Mouse (Mus musculus) T-helper 17 cell (primary cell): Measurements from ENCODE around the gene Lage3.
"Not testable (repeated sequence)": the region's sequence is repeated elsewhere in the genome, so short reads cannot be mapped to it uniquely, and the experiment has no call there.

ENCODE experiments used
- in situ Hi-C, 2 experiments: fragments of 300-600 bp; cut with MboI, MseI; formaldehyde crosslinking; loops; 1 replicate in 1 of 2; 2 replicates in 1 of 2; pipeline ENCODE4 v1.15.1; 2025; ENCODE audit warnings: high pct_unique_total_duplicates in 2 of 2

Gene Lage3

DNA sequence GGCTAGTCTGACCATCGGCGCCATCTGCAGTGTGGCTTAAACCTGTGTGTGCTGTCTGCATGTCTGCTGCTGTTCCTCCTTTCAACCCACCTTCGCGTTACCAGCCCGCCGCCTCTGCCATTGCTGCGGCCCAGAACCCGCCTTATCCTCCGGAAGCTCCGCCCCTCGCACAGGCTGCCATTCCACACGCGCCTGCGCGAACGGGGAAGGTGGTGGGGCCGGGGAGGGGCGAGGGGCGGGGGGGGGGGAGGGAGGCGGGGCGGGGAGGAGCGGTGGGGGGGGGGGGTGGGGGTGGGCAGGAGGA lies at the start of gene Lage3:
Lage3 (minus strand) TSS at position 152 of the 304 bp plus-strand sequence.
- in situ Hi-C loops, result no loop called here

DNA sequence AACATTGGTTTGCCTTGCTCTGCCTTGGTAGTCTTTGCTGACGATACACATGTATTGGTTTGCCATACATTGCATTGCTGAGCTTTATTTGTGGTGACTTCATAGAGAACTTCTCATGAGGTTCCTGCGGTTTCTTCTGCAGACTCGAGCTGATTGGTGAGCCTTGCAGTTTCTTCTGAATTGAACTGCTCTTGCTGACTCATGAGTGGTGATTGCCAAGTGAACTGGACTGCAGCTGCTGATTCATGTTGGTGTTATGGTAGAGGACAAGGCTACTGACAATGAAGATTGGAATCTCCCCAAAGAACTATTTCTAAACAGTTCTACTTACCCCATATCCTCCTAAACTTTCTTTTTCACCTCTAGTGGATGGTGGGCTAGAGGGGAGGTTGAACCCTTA lies 46.7 kb upstream of the Lage3 start:
- in situ Hi-C loops, result no loop called here

DNA sequence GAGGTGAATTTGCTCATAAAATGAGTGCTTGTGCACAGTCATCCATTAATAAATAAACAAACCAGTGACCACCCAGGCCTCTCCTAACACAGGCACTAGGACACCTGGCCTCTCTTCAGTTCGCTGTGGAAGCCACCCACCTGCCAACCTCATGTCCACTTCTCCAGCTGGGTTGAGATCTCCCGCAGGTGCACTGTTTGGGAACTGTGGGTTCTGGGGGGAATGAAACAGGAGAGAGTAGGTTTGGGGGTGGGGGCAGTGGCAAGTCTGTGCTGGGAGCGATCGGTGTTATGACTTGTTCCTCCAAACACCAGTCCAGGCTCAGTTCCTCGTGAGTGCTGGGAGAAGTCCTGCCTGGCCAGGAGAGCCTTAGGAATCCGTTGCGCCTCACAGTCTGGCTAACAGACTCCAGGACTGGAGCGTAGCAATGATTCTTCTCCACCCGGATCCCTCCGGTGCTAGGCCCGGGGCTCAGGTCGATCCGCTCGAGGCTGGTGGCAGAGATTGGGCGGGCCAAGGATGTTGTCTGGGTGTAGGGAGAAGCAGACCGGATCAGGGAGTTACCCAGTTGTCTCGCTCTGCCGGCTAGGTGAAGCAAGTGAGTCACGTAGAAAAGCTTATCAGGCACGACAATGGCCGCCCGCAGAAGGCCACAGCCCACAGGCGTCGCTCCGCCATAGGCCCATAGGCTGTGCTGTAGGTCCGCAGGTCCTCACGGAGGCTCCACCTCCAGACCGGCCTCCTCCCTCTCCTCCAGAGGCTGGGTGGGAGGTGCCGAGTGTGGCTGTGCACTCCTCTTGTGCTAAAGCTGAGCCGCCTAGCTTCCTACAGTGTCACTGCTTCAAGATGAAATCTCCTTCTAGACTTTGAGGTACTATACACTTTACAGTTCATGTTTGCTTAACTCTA lies 39.4 kb upstream of the Lage3 start, which contains the start of the genes Fam3a and Ikbkg:
Fam3a (minus strand) TSS at position 738 of the 909 bp plus-strand sequence.
Ikbkg (plus strand) TSS at position 756 of the 909 bp plus-strand sequence.
- in situ Hi-C loops, result no loop called here

DNA sequence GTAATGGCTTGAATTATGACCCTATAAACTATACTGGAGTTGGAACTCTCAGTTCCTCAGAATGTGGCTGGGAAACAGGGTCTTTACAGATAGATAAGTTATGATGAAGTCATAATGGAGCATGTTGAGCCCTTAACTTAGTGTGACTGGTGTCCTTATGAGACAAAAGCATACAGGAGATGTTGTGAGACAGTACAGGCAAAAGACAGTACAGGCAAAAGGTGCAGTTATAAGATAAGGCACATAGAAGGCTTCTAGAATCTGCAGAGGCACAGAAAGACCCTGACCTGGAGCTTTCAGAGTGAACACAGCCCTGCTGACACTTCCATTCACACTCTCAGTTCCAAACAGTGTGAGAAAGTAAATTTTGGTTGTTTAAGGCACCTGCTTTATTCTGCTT lies 34.7 kb upstream of the Lage3 start:
- in situ Hi-C loops, result no loop called here

DNA sequence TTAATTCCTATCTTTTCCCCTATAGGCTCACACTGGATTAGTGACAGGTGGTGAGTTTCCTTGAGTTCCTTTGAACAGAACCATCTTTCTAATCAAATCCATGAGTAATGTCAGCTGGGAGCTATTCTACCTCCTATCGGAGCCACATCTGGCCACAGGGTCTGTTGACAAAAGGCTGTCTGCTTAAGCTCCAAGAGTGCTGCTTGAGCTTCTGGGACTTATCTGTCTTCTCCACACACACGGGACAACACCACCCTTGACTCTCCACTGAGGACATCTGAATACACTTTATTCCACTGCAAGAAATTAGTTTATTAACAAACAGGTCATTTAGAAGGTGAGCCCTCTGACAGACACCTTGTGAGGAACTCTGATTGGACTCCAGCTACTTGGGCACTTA lies 31.0 kb upstream of the Lage3 start:
- in situ Hi-C loops, result no loop called here

DNA sequence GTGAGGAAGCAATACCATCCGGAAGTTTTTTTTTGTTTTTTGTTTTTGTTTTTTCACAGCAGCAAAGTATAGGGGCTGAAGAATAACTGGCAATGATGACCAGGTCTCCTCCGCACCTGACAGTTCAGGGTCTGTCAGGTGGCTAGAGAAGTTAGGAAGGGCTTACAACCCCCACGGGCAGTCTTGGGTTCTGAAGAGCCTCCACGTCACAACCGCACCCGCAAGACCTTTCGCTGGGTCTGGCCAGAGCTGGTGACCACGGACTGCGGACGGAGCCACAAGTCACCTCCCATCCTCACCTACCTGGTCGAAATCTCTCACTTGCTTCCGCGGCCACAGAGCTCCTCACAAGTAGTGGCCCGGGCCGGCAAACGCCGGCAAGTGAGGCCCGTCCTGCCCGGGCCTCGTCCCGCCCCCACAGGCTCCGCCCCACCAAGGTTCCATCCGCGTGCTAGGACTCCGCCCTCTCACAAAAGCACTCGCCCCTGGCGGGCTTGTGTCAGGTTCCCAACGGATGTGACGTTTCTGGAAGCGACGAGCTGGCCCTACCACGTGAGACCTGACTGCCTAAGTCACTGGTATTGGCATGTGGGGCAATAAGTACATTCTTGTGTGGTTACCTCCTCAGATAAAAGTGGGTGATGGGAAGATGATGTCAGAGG lies 19.6 kb upstream of the Lage3 start, which contains the start of the genes Ubl4a and Slc10a3:
Ubl4a (minus strand) TSS at position 331 of the 662 bp plus-strand sequence.
Slc10a3 (minus strand) TSS at position 462 of the 662 bp plus-strand sequence.
- in situ Hi-C loops, result no loop called here

DNA sequence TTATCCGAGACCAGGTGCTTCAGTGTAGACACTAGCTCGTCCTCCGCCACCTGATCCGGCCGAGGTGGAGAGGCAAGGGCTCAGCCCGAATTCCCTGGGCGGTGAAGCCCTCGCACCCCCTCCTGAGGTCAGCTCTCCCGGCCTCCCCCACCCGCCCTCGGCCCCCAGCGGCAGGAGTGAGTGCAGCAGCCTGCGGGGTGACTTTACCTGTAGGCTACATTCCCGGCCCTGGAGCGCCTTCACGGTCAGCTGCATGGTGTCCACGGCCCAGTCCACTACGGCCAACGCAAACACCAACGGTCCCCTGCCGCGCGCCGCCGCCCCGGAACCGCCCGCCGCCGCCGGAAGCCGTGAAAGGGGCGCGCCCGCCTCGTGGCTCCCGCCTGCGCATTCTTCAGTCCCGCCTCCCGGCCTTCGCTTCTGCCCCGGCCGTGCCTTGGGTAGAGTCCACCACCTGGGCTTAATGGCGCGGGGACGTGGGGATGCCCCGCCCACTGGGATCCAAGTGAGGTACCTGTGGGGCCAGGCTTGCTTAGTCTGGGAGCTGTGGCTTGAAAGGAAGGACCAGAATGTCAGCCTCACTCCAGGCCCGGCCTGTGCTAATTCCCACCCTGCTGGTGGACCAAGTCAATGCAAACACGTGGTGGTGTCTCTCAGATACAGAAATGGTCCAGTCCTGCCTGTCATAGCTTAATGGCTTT lies 14.9 kb upstream of the Lage3 start:
- in situ Hi-C loops, result no loop called here

DNA sequence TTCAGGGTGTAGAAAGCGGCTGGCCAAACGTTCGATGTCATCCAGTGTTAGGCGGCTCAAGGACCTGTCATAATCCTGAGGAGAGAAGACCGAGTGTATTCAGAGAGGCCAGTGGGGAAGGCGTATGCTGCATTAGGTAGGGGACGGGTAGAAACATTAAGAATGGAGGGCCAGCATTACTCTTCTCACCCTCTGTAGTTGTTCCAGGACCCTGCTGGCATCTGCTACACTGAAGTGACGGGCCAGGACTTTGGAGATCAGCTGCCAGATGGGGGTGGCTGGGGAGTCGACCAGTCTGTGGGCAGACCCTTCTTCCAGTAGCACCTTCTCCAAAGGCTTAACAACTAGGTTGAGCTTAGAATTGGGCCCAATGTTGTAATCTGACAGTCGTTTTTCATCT lies 14.1 kb upstream of the Lage3 start:
- in situ Hi-C loops, result no loop called here

DNA sequence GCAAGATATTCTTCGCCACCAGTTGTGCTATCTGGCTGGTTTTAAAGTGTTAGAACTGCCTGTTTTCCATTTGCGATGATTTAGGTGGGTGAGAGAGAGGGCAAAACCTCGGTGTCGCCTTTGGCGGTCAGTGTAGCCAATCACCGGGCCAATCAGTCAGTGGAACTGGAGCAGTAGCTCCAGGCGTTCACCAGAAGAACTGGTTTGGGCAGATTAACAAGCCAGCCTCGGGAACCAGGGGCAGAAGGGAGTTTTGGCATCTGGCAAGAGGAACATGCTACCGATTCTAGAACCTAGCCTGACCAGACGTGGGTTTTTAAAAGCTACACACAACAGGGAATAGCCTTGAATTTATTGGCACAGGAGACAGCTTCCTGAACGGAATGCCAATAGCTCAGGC lies 5.8 kb upstream of the Lage3 start:
- in situ Hi-C loops, result no loop called here

DNA sequence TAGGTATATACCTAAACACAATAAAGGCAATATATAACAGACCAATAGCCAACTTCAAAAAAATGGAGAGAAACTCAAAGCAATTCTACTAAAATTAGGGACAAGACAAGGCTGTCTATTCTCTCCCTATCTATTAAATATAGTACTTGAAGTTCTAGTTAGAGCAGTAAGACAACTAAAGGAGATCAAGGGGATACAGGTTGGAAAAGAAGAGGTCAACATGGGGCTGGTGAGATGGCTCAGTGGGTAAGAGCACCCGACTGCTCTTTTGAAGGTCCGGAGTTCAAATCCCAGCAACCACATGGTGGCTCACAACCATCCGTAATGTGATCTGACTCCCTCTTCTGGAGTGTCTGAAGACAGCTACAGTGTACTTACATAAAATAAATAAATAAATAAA lies 3.7 kb upstream of the Lage3 start:
- in situ Hi-C loops, result not testable (repeated sequence)

DNA sequence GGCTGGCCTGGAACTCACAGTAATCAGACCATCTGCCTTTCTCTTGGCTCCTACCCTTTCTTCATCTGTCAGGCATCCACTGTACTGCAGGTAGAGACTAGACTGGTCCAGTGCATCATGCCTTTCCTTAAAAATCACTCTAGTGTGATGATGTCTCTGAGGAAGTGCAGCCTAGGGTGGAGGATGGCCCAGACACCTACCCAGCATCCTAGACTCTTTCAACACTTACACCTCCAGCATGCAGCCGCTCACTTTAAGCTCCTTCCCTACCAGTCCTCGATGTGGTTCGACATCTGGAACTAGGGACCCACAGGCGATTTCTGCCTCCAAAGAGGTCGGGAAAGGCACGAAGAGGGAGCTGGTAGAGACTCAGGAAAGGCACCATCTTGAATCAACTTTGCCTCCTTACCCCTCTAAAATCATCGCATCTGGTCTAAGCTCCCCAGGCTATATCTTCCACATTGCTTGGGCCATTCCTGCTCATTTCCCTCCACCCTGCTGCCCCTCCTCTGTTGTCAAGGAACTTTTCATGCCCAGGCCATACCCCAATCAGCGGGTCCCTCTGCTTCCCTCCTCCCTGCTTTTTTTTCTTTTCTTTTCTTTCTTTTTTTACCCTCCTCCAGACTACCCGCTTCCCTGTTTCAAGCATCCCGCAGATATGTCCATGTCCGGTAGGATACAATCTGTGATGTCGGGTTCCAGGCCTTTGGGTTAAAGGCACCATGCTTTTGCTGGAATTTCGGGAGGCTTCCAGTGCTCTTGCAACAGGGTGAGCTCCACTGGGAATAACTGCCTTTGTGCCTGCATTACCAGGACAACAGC lies 562 bp downstream of the Lage3 start:
- in situ Hi-C loops, result no loop called here

DNA sequence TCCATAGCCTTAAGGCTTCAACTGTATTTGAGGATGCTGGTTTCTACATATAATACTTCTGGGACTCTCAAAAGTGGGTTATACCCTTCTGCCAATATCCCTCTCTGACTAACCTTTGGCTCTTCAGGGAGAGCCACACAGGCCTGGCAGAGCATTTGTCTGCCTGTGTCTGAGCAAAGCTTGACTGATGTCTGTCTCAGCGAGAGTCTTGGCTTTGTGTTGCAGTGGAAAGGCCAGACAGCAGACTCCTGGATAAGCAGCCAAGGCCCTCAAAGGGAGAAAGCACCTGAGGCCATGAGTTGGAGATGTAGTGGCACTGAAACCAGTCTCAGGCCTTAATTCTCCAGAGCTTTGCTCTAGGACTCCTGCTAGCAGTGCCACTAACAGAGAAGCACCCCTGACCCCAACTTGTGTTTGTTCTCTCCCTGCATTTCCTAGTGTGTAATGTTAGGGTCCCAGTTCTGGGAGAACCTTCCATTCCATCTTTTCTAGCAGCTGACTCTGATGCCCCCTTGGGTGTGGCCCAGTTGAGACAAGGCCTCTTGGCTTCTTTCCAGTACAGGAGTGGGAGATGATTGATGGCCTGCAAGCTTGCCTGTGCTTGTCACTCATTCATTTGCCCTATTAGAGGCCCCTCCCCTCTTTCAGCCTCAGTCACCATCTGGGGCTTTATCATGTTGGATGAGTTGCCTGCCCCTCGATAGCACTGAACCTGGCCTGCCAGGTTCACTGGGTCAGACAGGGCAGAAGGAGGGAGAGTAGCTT lies 23.1 kb downstream of the Lage3 start:
- in situ Hi-C loops, result no loop called here

DNA sequence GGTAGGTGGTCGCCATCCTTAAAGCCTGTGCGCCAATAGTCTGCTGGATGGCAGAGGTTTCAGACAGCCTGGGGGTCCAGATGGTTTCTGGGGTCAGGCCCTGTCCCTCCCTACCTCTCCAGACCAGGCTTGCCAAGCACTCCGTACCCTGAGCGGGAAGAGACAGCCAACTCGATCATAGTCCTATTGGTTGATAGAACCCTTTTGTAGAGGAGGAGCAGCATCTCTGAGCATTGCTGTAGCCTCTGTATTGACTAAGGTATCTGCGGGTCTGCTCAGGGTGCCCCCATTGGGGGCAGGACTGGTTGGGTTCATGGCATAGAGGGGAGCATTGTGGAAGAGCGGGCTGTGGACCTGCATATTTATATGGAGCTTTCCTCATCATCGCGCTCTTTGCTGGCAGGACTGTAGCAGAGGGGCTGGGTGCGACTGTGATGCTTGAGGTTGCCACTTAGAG lies 24.2 kb downstream of the Lage3 start:
- in situ Hi-C loops, result no loop called here

DNA sequence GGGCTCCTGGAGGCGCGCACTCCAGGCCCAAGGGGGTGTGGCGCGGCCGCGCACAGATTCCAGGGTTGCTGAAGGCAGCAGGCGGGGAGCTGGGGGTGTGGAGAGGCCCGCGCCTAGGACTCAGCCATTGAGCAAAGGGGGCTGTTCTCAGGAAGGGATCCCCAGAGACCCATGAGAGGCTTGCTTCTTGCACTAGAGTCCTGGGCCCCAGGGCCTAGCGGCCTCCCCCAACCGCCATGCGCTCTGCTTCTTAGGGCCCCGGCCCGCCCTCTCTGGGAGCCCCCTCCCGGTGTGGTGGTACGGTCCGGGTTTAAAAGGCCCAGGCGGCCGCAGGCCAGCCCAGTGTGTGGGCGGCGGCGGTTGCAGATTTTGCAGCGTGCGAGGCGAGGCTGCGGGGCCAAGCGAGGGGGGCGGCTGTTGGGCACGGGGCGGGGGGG lies 24.7 kb downstream of the Lage3 start, which contains the start of gene Plxna3:
Plxna3 (plus strand) TSS at position 342 of the 437 bp plus-strand sequence.
- in situ Hi-C loops, result no loop called here

DNA sequence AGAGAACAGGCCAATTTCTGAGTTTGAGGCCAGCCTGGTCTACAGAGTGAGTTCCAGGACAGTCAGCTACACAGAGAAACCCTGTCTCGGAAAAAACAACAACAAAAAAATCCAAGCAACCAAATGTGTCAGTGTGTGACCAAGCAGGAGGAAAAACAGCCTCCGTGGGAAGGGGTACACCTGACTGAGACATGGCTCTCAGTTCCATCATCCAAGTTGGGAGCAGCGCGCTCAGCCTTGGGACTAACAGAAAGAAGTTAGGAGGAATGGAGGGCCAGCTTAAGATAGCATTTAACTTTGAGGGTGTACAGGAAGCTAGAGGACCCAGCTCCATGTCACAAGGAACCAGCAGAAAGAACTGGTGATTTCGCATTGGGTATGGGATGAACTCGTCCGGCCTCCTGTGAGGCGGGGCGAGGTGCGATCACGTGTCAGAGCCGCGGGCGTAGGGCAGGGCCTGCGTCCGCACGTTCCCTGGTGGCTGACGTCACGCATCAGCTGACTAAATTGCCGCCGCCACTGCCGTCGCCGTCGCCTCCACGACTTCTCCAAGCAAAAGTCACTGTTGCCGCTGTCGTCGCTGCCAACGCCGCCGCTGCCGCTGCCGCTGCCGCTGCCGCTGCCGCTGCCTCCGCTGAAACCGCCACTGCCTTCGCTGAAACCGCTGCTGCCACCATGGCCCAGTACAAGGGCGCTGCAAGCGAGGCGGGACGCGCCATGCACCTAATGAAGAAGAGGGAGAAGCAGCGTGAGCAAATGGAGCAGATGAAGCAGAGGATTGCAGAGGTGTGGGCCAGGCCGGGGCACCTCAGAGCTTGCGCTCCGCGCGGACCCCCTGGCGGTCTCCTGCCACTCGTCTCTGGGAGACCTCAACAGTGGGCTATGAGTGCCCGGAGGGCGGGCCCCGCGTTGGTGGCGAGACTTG lies 40.6 kb downstream of the Lage3 start, which contains the start of gene Fam50a:
Fam50a (plus strand) TSS at position 494 of the 925 bp plus-strand sequence.
- in situ Hi-C loops, result no loop called here

DNA sequence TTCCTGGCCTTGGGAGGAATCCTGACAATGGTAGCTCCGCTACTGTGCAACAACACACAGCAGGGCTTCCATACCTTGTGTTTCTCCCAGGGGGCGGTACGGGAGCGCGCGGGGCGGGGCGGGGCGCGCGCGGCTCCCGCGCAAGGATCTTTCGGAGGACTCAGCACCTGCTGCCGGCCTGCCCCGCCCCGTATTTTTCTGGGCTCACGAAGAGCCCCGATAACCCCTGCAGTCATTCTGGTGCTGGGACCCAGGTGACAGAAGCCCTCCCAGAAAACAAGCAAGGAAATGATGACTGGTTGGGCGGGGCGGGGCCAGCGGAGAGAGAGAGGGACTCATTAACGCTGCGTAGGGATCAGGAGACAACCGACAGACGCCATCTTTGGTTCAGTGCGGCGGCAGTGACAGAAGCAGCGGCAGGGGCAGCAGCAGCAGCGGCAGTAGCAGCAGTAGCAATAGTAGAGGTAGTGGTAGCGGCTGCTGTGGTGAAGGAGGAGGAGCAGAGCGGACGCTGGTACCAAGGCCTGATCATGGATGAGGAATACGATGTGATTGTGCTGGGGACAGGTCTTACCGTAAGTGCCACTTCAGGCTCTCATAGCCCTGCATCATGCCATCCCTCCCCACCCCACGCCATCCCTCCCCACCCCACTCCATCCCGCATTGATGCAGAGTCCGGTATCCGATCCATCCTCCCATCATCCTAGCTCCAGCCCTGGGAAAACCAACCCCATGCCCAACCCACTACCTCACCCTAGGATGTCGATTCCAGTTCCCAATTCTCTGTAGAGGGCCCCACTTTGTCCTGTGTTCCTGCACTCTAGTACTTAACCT lies 48.3 kb downstream of the Lage3 start, which contains the start of gene Gdi1:
Gdi1 (plus strand) TSS at position 132 of the 834 bp plus-strand sequence.
- in situ Hi-C loops, result no loop called here
